ENCODE assay signal across 8 mouse cellular contexts in the genomic region with DNA sequence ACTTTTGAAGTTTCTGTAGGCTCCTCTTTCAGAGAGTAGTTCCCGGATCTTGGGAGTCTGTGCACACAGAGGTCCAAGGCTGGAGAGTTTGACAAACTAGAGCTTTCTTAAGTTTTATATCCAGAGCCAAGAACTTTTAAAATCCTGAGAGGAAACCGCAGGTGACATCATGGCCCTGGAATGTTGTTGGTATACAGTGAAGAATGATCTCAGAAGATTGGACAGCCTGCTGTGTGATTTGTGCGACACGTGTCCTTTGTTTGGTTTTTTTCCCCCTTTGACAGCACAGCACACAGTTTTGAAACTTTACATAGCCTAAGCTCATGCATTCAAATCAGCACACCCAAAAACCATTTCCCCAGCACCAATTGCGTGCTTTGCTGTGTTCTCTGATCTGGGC.
DNase-seq lines count a peak whose midpoint lies in the region; ATAC-seq and TF ChIP-seq lines count a peak whose summit lies in the region.

No protein-coding gene starts in this region.

- H3K9ac ChIP-seq in forebrain, embryonic 16.5 days (replicated peaks; ENCODE audit: low read depth, low read length): no peak overlapping the region
- H3K9ac ChIP-seq in stomach, postnatal 0 days (ENCODE audit: low read length): no peak overlapping the region; the same call in 1 of the 2 replicates

- TF ChIP-seq CTCF in stomach, postnatal 0 days (IDR thresholded peaks at IDR 0.05; ENCODE audit: low read depth): no peak

- no peaks in the 10 kb centered on the region for H3K27me3 ChIP-seq in forebrain, embryonic 16.5 days (replicated peaks; ENCODE audit: control insufficient read depth, insufficient read depth, low read length)
- no peaks in the 10 kb centered on the region for H3K27me3 ChIP-seq in stomach, postnatal 0 days (ENCODE audit: control insufficient read depth, insufficient read depth, low read length)

- no peak overlapping the region for H3K4me3 ChIP-seq in forebrain, embryonic 16.5 days (replicated peaks; ENCODE audit: low read length)
- H3K4me3 ChIP-seq in stomach, postnatal 0 days (ENCODE audit: low read depth, low read length): no peak overlapping the region

- ATAC-seq in forebrain, embryonic 16.5 days: peak; percentile 54; the same call in 1 of the 2 replicates
- ATAC-seq in stomach, postnatal 0 days (ENCODE audit: low FRiP score, low TSS enrichment): peak; percentile 62; the same call in 1 of the 2 replicates
- ATAC-seq in activated CD4-positive, CD25-positive, alpha-beta regulatory T cell, adult 4 months: no peak

- WGBS in forebrain, embryonic 16.5 days: 13% methylated on average over 5 of the region's 5 CpGs
- 10% methylated on average over 5 of the region's 5 CpGs for WGBS in stomach, postnatal 0 days

- no peak for TF ChIP-seq EP300 in stomach, postnatal 0 days (optimal IDR thresholded peaks at IDR 0.05)

- H3K4me1 ChIP-seq in forebrain, embryonic 16.5 days (replicated peaks; ENCODE audit: control insufficient read depth, insufficient read depth, low read length): peaks cover 8% of the 10 kb centered on the region
- peaks cover 10% of the 10 kb centered on the region for H3K4me1 ChIP-seq in stomach, postnatal 0 days (replicated peaks; ENCODE audit: control insufficient read depth, insufficient read depth)

- no peak overlapping the region for H3K4me2 ChIP-seq in forebrain, embryonic 16.5 days (ENCODE audit: low read length)
- H3K4me2 ChIP-seq in stomach, postnatal 0 days (replicated peaks; ENCODE audit: low read depth): peak overlapping the region; percentile 3; the same call in 1 of the 2 replicates

- H3K9me3 ChIP-seq in forebrain, embryonic 16.5 days (ENCODE audit: control insufficient read depth, low read length): no peaks in the 10 kb centered on the region
- no peaks in the 10 kb centered on the region for H3K9me3 ChIP-seq in stomach, postnatal 0 days (ENCODE audit: control insufficient read depth, low read length)

- no peak overlapping the region for H3K27ac ChIP-seq in forebrain, embryonic 16.5 days (ENCODE audit: low read length)
- peak overlapping the region; percentile 69 for H3K27ac ChIP-seq in stomach, postnatal 0 days (replicated peaks)

- DNase-seq in urinary bladder, postnatal 25 days (ENCODE audit: low spot score): peak; percentile 47
- DNase-seq in urinary bladder, postnatal 4 days (ENCODE audit: low spot score in 2 of 2): no peak
- peak; percentile 44 to 64 for DNase-seq in kidney, postnatal 25 days
- peak; percentile 43 for DNase-seq in stomach, postnatal 0 days (ENCODE audit: low spot score)
- no peak for DNase-seq in cerebellum, adult 18-20 months
- DNase-seq in layer of hippocampus, postnatal 25 days (ENCODE audit: extremely low spot score in 1 of 2, low spot score in 1 of 2): no peak

- no peaks in the 10 kb centered on the region for H3K36me3 ChIP-seq in forebrain, embryonic 16.5 days (ENCODE audit: control insufficient read depth, insufficient read depth)
- no peaks in the 10 kb centered on the region for H3K36me3 ChIP-seq in stomach, postnatal 0 days (ENCODE audit: control insufficient read depth, insufficient read depth, low read length)

Comparison
In these comparisons a context has a peak if more than half of its experiments do, and no peak if none do; other contexts are left out.
1. DNase-seq: peak in urinary bladder, postnatal 25 days (single experiment), kidney, postnatal 25 days (2 of 2) and stomach, postnatal 0 days (single experiment); none in urinary bladder, postnatal 4 days (0 of 2), cerebellum, adult 18-20 months (0 of 2) and layer of hippocampus, postnatal 25 days (0 of 2).